In the genomic region with DNA sequence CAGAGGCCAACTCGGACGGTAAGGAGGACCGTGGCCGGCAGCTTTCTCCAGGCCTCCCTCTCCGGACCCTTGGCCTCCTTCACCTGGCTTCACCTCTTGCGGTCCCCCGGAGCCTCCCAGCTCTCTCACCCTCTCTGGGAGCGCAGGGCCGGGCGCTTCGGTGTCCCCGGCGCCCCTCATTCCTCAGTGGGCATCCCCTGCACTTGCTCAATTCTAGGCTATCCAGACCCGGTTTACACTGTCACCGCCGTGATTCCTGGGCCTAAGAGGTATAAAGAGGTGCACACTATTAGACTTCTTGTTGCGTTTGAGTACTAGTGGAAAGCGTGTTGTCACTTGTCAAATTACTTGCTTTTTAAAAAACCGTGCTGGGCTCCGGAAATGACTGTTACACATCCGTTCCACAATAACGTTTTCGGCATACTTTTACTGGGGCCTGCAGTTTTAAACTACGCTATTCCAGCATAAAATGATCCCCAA, we compare ENCODE assay signal across 8 mouse cellular contexts. TPM values are rescaled to one million over a fixed set of nuclear protein-coding genes. Genes with fewer than 3 reads are reported as not detected.
DNase-seq lines count a peak whose midpoint lies in the region; ATAC-seq and TF ChIP-seq lines count a peak whose summit lies in the region.

No protein-coding gene starts in this region.

- H3K36me3 ChIP-seq in heart, embryonic 11.5 days (ENCODE audit: control insufficient read depth, insufficient read depth, low read length): no peaks in the 10 kb centered on the region
- H3K36me3 ChIP-seq in G1E (replicated peaks): peaks cover 12% of the 10 kb centered on the region
- H3K36me3 ChIP-seq in forebrain, postnatal 0 days (ENCODE audit: insufficient read depth): peaks cover 4% of the 10 kb centered on the region; the same call in 1 of the 2 replicates
- H3K36me3 ChIP-seq in liver, postnatal 0 days (replicated peaks; ENCODE audit: insufficient read depth, low read length): no peaks in the 10 kb centered on the region; the same call in 1 of the 2 replicates

- TF ChIP-seq CTCF in G1E (IDR thresholded peaks at IDR 0.05; ENCODE audit: low read depth, low read length): no peak
- no peak for TF ChIP-seq CTCF in forebrain, postnatal 0 days (IDR thresholded peaks at IDR 0.05; ENCODE audit: low read depth)
- TF ChIP-seq CTCF in liver, postnatal 0 days (IDR thresholded peaks at IDR 0.05; ENCODE audit: low read depth): no peak

- peak overlapping the region; percentile 87 for H3K4me2 ChIP-seq in heart, embryonic 11.5 days
- peak overlapping the region; percentile 79 for H3K4me2 ChIP-seq in forebrain, postnatal 0 days (ENCODE audit: low read depth)
- peak overlapping the region; percentile 84 for H3K4me2 ChIP-seq in liver, postnatal 0 days (ENCODE audit: low read depth, low read length)

- DNase-seq in heart, postnatal 25 days (ENCODE audit: low spot score): no peak
- no peak for DNase-seq in G1E (ENCODE audit: low spot score)
- DNase-seq in forebrain, postnatal 0 days: no peak
- no peak for DNase-seq in liver, postnatal 0 days
- DNase-seq in frontal cortex, postnatal 10 days (ENCODE audit: low spot score in 2 of 2): no peak
- DNase-seq in right cerebral cortex, postnatal 14 days: no peak
- no peak for DNase-seq in left cerebral cortex, postnatal 10 days (ENCODE audit: extremely low spot score in 1 of 2, low spot score in 2 of 2)

- TF ChIP-seq EP300 in liver, postnatal 0 days (IDR thresholded peaks at IDR 0.05; ENCODE audit: low read depth): no peak

- H3K27ac ChIP-seq in heart, embryonic 11.5 days (ENCODE audit: low read depth, low read length): peak overlapping the region; percentile 93
- peak overlapping the region; percentile 91 for H3K27ac ChIP-seq in forebrain, postnatal 0 days (ENCODE audit: low read depth, low read length)
- H3K27ac ChIP-seq in liver, postnatal 0 days (ENCODE audit: low read depth): peak overlapping the region; percentile 92

- H3K4me3 ChIP-seq in heart, embryonic 11.5 days (ENCODE audit: low read depth, low read length): peak overlapping the region; percentile 95
- peak overlapping the region; percentile 96 for H3K4me3 ChIP-seq in G1E (ENCODE audit: low read depth, low read length)
- peak overlapping the region; percentile 93 for H3K4me3 ChIP-seq in forebrain, postnatal 0 days (ENCODE audit: low read depth, low read length)
- peak overlapping the region; percentile 96 for H3K4me3 ChIP-seq in liver, postnatal 0 days (ENCODE audit: low read depth, low read length)

- ATAC-seq in heart, embryonic 11.5 days (replicated peaks; ENCODE audit: insufficient number of reproducible peaks, low FRiP score, low TSS enrichment): peak; percentile 56
- no peak for ATAC-seq in G1E (ENCODE audit: extremely low read depth, insufficient number of reproducible peaks, low FRiP score, poor library complexity, severe bottlenecking)
- ATAC-seq in forebrain, postnatal 0 days: peak; percentile 40
- ATAC-seq in liver, postnatal 0 days: peak; percentile 22

- H3K4me1 ChIP-seq in heart, embryonic 11.5 days (ENCODE audit: control insufficient read depth, insufficient read depth, low read length): peaks cover 5% of the 10 kb centered on the region; the same call in 1 of the 2 replicates
- peaks cover 3% of the 10 kb centered on the region for H3K4me1 ChIP-seq in G1E (ENCODE audit: insufficient read depth, low read depth, low read length)
- H3K4me1 ChIP-seq in forebrain, postnatal 0 days (ENCODE audit: insufficient read depth): peaks cover 13% of the 10 kb centered on the region; the same call in 1 of the 2 replicates
- H3K4me1 ChIP-seq in liver, postnatal 0 days (ENCODE audit: insufficient read depth): 0 out of 2 replicates have a peak, but pooled peaks cover 6% of the 10 kb centered on the region

- H3K9me3 ChIP-seq in heart, embryonic 11.5 days (replicated peaks; ENCODE audit: control insufficient read depth, low read length): no peaks in the 10 kb centered on the region
- H3K9me3 ChIP-seq in G1E (replicated peaks): no peaks in the 10 kb centered on the region
- no peaks in the 10 kb centered on the region for H3K9me3 ChIP-seq in forebrain, postnatal 0 days (ENCODE audit: low read length)
- no peaks in the 10 kb centered on the region for H3K9me3 ChIP-seq in liver, postnatal 0 days (ENCODE audit: low read length)

- intact Hi-C loops in heart, postnatal 25 days (cut with DNase I): loop anchor here (5.0 kb wide), 1 partner anchor 180 kb away; no protein-coding TSS in a partner anchor
- intact Hi-C loops in left cerebral cortex, postnatal 10 days (cut with DNase I): no loop called here

- H3K9ac ChIP-seq in heart, embryonic 11.5 days (ENCODE audit: low read depth, low read length): peak overlapping the region; percentile 99
- H3K9ac ChIP-seq in forebrain, postnatal 0 days: peak overlapping the region; percentile 96
- H3K9ac ChIP-seq in liver, postnatal 0 days (replicated peaks): peak overlapping the region; percentile 98

- WGBS in heart, embryonic 11.5 days (ENCODE audit: insufficient replicate concordance): 1% methylated on average over 24 of the region's 24 CpGs
- WGBS in forebrain, postnatal 0 days: 1% methylated on average over 24 of the region's 24 CpGs
- WGBS in liver, postnatal 0 days (ENCODE audit: insufficient replicate concordance): under 1% methylated on average over 24 of the region's 24 CpGs

- no peaks in the 10 kb centered on the region for H3K27me3 ChIP-seq in heart, embryonic 11.5 days (ENCODE audit: control insufficient read depth, insufficient read depth, low read length)
- H3K27me3 ChIP-seq in G1E (ENCODE audit: insufficient read depth, low read length): no peaks in the 10 kb centered on the region
- no peaks in the 10 kb centered on the region for H3K27me3 ChIP-seq in forebrain, postnatal 0 days (ENCODE audit: insufficient read depth, low read length)
- H3K27me3 ChIP-seq in liver, postnatal 0 days (ENCODE audit: insufficient read depth, low read length): no peaks in the 10 kb centered on the region

RNA-seq across cellular contexts. Expression of gene Chordc1, which starts 0.6 kb away (rescaled TPM):
- 83.5 and 85.5 TPM in 2 replicates for polyA plus RNA-seq in heart, embryonic 11.5 days (2014; fragmentation: Nextera tagmentation; extraction: Ambion mirVana)
- total RNA-seq in heart, postnatal 25 days (2021): 10 to 100 TPM; 50.7 to 63.0 TPM
- total RNA-seq in G1E (2014; fragmentation: Nextera tagmentation) (96.8 and 109 TPM in 2 replicates), G1E (2017) (124 and 137 TPM in 2 replicates)
- 2.2 and 2.9 TPM in 2 replicates for polyA plus RNA-seq in G1E (2012)
- 40.2 and 46.0 TPM in 2 replicates for total RNA-seq in forebrain, postnatal 0 days (2014; rRNA removed)
- polyA plus RNA-seq in forebrain, postnatal 0 days (2015; fragmentation: Nextera tagmentation; extraction: Ambion mirVana): 47.6 and 60.9 TPM in 2 replicates
- polyA plus RNA-seq in liver, postnatal 0 days (2015; fragmentation: Nextera tagmentation; extraction: Ambion mirVana): 24.9 and 25.8 TPM in 2 replicates
- total RNA-seq in left cerebral cortex, postnatal 10 days (2021): 10 to 100 TPM; 66.0 to 76.2 TPM
